Mouse (Mus musculus) spleen, adult 2 months (tissue): Measurements from ENCODE around the gene Faim2.

Experiments used
- CTCF ChIP-seq: fragments of 200-500 bp; IDR thresholded peaks from 2 replicates; pipeline ENCODE4 v1.5.1; 2011; ENCODE audit warnings: mild to moderate bottlenecking, inconsistent platforms; ENCODE audit not compliant: insufficient read depth, insufficient read length, insufficient replicate concordance; ENCODE audit errors: extremely low read depth
- POLR2A ChIP-seq: fragments of 200-500 bp; IDR thresholded peaks from 2 replicates; pipeline ENCODE4 v1.6.1; 2011; ENCODE audit warnings: low read depth, low read length, inconsistent platforms

DNA sequence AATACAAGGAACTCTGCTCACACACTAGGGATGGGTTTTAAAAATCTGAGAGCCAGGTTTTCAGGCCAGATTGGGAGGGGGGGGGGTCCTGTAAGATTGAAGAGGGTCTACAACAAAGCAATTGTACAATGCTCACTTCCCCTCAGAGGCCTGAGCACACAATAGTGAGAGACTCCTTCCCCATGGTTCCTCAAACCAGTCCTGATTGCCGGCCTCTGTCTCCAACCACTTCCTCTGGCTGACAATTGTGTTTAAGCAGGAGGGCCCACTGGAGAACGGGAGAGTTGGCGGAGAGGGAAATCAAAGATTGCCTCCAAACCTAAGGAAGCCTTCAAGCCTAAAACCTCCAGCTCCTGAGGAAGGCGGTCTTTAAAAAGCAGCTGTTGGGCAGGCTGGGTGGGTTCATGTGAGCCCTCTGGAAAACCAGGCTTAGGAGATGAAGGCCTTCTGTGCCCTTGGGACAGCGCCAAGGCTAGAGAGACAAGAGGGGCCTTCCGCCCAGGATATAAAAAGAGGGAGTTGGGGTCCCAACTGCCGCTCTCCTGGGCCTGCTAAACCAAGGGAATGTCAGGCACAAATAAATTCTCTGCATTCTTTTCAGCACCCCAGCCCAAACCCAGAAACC is 71.5 kb downstream of the Faim2 start:
- TF ChIP-seq POLR2A (no peak), CTCF (no peak)
